Mouse (Mus musculus): ENCODE measurements around the gene Gpx8.

Gpx8 gene

GRCm38 (mm10) chr13:113046211-113046883, at the start of gene Gpx8:
Gpx8 (minus strand) TSS chr13:113046410.
- peak; percentile 66 to 77 for DNase-seq

DNA sequence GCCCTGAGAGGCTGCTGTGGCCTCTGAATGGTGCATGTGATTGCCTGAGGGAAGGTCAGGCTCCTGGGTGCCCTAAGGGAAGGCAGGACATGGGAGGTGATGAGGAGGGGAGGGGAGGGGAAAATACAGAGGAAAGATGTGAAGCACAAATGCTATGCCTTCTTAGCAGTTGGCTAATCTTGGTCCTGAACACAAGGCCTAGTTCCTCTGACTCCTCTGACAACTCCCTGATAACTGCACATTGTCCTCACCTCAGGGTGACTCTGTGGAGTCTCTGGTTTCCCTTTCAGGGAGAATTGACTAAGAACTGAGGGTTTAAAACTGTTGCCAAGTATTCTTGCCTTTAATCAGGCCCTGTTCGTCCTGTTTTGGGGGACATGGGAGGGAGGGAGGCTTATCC, 48.4 kb upstream of the Gpx8 start:
- DNase-seq, result no peak

- no peak for DNase-seq
Observed at GRCm38 (mm10) chr13:113090489-113090888, 44.3 kb upstream of the Gpx8 start.

- no peak for DNase-seq
Observed at GRCm38 (mm10) chr13:113087226-113088017, 41.2 kb upstream of the Gpx8 start.

GRCm38 (mm10) chr13:113084732-113085131, 38.5 kb upstream of the Gpx8 start:
- DNase-seq, result no peak

DNA sequence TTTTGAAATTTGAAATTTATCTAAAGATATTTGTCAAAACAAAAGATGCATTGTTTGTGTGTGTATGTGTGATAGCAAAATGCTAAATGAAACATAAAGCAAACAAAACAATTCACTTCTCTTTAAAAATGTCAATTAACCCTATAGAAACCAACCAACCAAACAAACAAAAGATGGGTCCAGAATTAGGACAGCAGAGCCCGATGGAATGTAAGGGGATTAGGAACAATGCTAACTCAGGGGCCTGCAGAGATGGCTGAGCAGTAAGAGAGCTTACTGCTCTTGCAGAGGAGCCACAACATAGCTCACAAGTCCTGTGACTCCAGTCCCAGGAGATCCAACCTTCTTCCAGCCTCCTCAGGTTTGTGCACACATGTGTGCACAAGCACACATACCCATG, 35.9 kb upstream of the Gpx8 start:
- DNase-seq, result no peak

- no peak for DNase-seq
Observed at GRCm38 (mm10) chr13:113079021-113079420, 32.8 kb upstream of the Gpx8 start.

DNA sequence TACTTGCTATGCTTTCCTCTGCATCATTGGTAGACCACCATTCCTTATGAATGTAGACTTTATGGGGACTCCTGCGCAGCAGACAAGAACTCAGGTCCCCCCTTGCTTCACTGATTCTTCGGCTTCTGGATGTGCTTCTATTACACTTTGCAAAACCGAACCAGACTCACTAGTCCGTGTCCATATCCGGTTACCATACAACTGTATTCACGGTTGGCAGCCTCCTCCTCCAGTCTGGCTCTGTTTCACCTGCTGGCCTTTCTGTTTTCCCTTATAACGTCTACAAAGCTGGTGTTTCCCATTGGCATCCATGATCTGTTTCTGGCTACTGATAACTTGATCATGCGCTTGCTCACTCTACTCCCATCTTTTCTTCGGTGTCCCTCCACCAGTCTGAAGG, 18.3 kb upstream of the Gpx8 start:
- no peak for DNase-seq

- DNase-seq, result no peak
Observed at GRCm38 (mm10) chr13:113061746-113062145, 15.5 kb upstream of the Gpx8 start.

DNA sequence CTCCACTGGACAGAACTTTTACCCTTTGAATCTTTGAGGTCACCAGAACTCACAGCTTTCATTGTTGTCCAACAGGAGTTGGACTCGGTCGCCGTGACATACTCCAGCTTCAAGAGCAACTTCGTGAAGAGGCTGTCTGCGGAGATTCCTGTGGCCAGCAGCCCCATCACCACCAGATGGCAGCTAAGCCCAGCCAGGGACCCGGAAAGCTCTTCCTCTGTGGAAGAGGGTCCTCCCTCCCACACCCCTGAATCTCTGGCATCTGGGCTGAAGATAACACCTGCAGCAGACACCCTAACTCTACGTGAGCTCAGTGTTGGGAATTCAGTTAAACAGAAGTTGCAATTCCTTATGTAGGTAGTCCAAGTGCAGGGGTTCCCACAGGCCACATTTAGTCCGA, 9.6 kb upstream of the Gpx8 start:
- peak; percentile 57 to 65 for DNase-seq

DNA sequence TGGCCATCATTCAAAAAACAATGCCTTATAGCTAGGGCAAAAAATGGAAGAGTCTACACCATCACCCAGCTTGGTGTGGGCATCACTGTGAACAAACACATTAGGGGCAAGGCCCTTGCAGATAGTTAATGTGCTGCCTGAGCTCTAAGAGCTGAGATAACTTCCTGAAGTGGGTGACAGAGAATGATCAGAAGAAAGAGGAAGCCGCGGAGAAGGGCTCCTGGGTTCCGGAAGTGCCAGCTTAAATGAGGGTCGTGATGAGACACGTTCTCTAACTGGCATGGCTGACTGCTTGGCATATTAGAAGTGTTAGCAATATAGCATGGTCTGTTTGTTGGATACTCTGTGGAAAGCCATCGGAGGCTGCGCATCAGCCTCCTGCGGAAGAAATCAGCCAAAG, 8.0 kb upstream of the Gpx8 start:
- no peak for DNase-seq

DNA sequence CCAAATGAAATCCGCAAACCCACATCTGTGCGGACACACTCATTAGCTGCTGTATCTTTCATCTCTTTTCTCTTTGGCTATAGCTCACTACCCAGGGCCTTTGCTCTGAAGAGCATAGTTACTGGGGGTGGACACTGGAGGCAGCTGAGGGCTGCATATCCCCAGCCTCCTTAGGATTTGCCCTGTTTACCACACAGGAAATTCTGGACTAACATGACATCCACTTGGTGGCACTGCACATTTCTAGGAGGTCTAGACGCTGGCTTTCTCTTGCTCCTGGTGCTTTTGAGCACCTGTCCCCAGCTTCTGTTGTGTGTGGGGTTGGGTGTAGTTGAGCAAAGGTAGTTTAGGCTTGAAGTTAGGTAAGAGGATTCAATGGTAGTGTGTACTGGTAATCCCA, 1.4 kb upstream of the Gpx8 start:
- DNase-seq, result no peak

GRCm38 (mm10) chr13:113047018-113047417, 808 bp upstream of the Gpx8 start:
- DNase-seq, result no peak

DNA sequence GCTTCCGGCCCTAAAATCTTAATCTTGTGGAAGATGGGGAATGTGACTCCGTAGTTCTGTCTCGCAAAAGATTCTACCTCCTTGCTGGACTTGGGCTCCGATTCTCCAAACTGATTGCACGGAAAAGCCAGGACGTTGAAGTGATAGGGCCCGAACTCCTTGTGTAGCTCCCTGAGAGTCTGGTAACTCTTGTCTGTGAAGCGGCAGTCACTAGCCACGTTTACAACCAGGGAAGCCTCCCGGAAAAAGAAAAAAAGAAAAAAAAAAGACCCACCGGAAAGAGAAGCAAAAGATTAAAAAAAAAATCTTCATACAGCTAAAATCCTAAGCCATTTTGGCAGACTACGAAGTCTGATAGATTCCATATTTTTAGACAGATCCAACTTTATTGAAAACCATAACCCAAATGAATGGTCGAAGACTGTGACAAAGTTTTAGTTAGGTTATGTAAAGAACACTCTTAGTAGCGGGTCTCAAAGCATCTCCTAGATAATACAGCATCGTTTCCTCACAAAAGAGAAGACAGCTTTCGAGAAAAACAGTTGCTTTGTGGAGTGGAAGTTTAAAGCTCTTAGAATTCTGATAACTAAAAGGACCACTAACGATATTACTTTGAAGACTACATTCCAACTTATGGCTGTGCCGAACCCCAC, 626 bp downstream of the Gpx8 start:
- no peak for DNase-seq

- no peak for DNase-seq
Observed at GRCm38 (mm10) chr13:113044876-113045275, 1.3 kb downstream of the Gpx8 start.

DNA sequence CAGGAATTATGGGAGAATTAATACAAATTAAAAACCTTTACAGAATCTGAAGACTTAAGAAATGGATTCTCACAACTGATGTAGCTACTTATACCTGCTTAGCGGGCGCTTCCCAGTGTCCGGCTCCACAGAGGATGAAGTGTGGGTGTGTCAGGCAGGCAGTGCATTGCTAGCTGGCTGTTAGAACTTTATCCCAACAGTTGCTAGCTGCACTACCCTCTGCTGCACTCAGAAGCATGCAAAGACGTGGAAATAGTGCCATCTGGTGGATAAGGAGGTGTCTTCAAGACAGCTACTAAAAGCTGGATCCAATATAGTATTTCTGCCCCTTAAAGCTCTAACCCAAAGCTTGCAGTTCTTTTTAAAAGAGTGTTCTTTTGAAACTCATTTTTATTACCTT, 10.4 kb downstream of the Gpx8 start:
- DNase-seq, result peak; percentile 89 to 93

DNA sequence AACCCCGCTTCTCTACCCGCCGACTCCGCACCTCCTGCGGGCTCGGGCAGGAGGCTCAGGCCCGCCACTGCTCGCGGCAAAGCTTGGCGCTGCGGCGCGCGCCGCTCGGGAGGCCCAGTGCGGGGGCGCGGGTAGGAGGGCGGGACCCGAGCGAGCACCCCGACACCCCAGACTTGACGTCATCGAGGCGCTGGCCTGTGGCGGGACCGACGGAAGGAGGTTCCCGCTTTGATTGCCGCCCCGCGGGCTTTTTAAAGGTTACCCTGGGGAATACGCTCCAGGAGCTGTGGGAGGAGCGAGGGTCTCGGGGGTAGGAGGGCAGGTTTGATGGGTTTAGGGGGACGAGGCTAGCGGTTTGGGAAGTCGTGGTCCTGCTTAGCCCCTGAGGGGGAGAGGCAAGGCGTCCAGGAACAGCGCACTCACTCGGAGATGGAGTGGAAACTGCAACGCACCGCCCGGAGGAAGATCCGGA, 11.2 kb downstream of the Gpx8 start, which contains the start of gene Cdc20b:
Gene Cdc20b, plus strand, starts transcription at position 162 of the 472 bp plus-strand sequence.
- DNase-seq, result peak; percentile 46 to 62

DNA sequence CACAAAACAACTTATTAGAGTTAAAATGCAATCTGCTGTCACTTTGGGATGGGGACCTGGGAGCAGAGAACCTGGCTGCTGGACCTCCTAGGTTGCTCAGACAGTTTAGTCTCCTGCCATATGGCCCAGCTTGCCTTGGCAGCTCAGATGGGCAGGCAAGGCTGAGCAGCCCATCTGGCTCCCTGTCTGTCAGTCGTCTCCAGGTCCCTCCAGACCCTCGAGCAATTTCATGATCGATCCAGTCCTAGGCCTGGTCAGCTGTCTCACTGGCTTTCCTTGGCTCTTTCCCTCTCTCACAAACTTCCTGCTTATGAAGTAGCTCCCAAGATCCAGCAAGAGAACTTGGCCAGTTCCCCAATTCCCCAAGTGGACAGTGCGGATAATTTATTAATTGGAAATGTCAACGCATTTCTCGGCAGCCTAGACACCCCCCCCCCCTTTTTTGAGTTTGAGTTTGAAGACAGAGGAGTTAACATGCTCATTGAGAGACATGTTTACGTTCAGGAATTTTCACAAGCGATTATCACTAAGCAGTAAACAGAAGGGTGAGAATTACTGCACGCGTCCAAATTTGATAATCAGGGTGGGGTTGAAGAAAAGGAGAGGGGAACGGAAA, 11.8 kb downstream of the Gpx8 start:
- DNase-seq, result peak; percentile 76 to 88

- DNase-seq, result no peak
Observed at GRCm38 (mm10) chr13:113032831-113033230, 13.4 kb downstream of the Gpx8 start.

GRCm38 (mm10) chr13:113031792-113032571, 14.2 kb downstream of the Gpx8 start:
- peak; percentile 74 to 78 for DNase-seq

GRCm38 (mm10) chr13:113031351-113031750, 14.9 kb downstream of the Gpx8 start:
- DNase-seq, result peak; percentile 18 to 26

Data from cerebellum, postnatal 10 days (tissue).